Mouse (Mus musculus) G1E-ER4 (cell line): ENCODE measurements around the gene Frmd4b. TPM values are rescaled to one million over a fixed set of nuclear protein-coding genes. Genes with fewer than 3 reads are reported as not detected.

Source experiments
- GATA1 ChIP-seq: IDR thresholded peaks from one replicate; pipeline ENCODE4 v1.8.0; 2012; ENCODE audit warnings: low read length, inconsistent platforms
- polyA plus RNA-seq: library from polyadenylated mRNA; stranded (reverse); fragments of >175 nt; gene quantifications from 2 replicates; pipeline ENCODE4 v1.2.3, GENCODE M21; 2012

Gene Frmd4b
- not detected in 2 replicates for polyA plus RNA-seq

- TF ChIP-seq GATA1, result no peak
These were observed at the start of gene Frmd4b for GRCm38 (mm10) chr6:97617266-97617743. Frmd4b (minus strand) TSS chr6:97617541.

- TF ChIP-seq GATA1, result no peak
These were observed 49.1 kb upstream of the Frmd4b start for GRCm38 (mm10) chr6:97666417-97666816.

GRCm38 (mm10) chr6:97658921-97659320, 41.6 kb upstream of the Frmd4b start:
- TF ChIP-seq GATA1, result no peak

GRCm38 (mm10) chr6:97655986-97656385, 38.6 kb upstream of the Frmd4b start:
- TF ChIP-seq GATA1, result no peak

GRCm38 (mm10) chr6:97647501-97647900, 30.2 kb upstream of the Frmd4b start:
- no peak for TF ChIP-seq GATA1

GRCm38 (mm10) chr6:97623330-97623729, 6.0 kb upstream of the Frmd4b start:
- TF ChIP-seq GATA1, result no peak

- TF ChIP-seq GATA1, result no peak
These were observed 4.9 kb upstream of the Frmd4b start for GRCm38 (mm10) chr6:97622236-97622635.

GRCm38 (mm10) chr6:97617774-97618173, 433 bp upstream of the Frmd4b start:
- TF ChIP-seq GATA1, result no peak

GRCm38 (mm10) chr6:97616658-97617265, 579 bp downstream of the Frmd4b start:
- TF ChIP-seq GATA1, result no peak

GRCm38 (mm10) chr6:97615901-97616461, 1.4 kb downstream of the Frmd4b start:
- no peak for TF ChIP-seq GATA1

GRCm38 (mm10) chr6:97614179-97614578, 3.2 kb downstream of the Frmd4b start:
- no peak for TF ChIP-seq GATA1

- TF ChIP-seq GATA1, result no peak
These were observed 4.5 kb downstream of the Frmd4b start for GRCm38 (mm10) chr6:97612861-97613260.

GRCm38 (mm10) chr6:97610051-97610450, 7.3 kb downstream of the Frmd4b start:
- no peak for TF ChIP-seq GATA1

- TF ChIP-seq GATA1, result no peak
These were observed 9.7 kb downstream of the Frmd4b start for GRCm38 (mm10) chr6:97607646-97608045.

GRCm38 (mm10) chr6:97595218-97595617, 22.1 kb downstream of the Frmd4b start:
- TF ChIP-seq GATA1, result no peak

- TF ChIP-seq GATA1, result no peak
These were observed 22.8 kb downstream of the Frmd4b start for GRCm38 (mm10) chr6:97594589-97594988.

GRCm38 (mm10) chr6:97590230-97590629, 27.1 kb downstream of the Frmd4b start:
- TF ChIP-seq GATA1, result no peak
